Mouse (Mus musculus) brain, embryonic 14.5 days (tissue): ENCODE results near the gene Rps28.

ENCODE experiments used
- CTCF ChIP-seq: fragments of 200-500 bp; IDR thresholded peaks from 2 replicates; pipeline ENCODE4 v1.5.1; 2012; ENCODE audit warnings: inconsistent platforms, mild to moderate bottlenecking, moderate library complexity, borderline replicate concordance; ENCODE audit not compliant: insufficient read depth, insufficient read length; ENCODE audit errors: extremely low read depth
- POLR2A ChIP-seq: fragments of 200-500 bp; IDR thresholded peaks from 2 replicates; pipeline ENCODE4 v1.6.1; 2012; ENCODE audit warnings: mild to moderate bottlenecking, inconsistent platforms, borderline replicate concordance; ENCODE audit not compliant: poor library complexity, insufficient read depth, insufficient read length, severe bottlenecking; ENCODE audit errors: extremely low read depth

DNA sequence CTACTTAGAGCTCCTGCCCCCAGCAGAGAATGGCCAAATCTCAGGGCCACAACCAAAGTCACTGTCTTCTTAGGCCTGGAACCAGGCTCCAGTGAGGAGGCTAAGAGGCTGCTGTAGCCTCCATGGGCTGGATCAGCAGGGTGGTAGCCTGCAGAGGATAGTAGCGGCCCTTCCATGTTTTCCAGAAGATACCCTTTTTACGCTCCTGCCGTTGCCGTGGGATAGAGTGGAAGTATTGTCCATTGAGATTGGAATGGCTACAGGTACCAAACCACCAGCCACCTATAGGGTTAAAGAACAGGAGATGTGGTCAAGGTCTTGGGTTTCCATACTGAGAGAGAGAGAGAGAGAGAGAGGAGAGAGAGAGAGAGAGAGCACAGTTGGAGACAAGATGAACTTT is 49.1 kb downstream of the Rps28 start:
- no peak for TF ChIP-seq CTCF
- TF ChIP-seq POLR2A: no peak
